Mouse (Mus musculus): ENCODE measurements at regions not wholly inside any gene's neighbourhood (a gene's known extent, or its start where the extent isn't known, plus 50 kb on each side); places are given as distances from the start of the nearest gene placed in this dataset.

- Histone ChIP-seq H3K4me1 (ENCODE audit: insufficient read depth, low read depth, low read length) (no peaks in the 10 kb centered on the region), H3K9ac (replicated peaks; ENCODE audit: low read depth) (no peak overlapping the region), H3K4me2 (replicated peaks; ENCODE audit: low read depth, low read length) (no peak overlapping the region), H3K9me3 (ENCODE audit: low read length) (no peaks in the 10 kb centered on the region), H3K27ac (ENCODE audit: low read length) (no peak overlapping the region), H3K4me3 (ENCODE audit: low read depth, low read length) (no peak overlapping the region), H3K27me3 (replicated peaks; ENCODE audit: insufficient read depth, low read length) (no peaks in the 10 kb centered on the region), H3K36me3 (ENCODE audit: insufficient read depth, low read length) (no peaks in the 10 kb centered on the region)
- peak; percentile 56 for DNase-seq (ENCODE audit: low spot score)
- TF ChIP-seq EP300 (IDR thresholded peaks at IDR 0.05), result no peak
- no peak for TF ChIP-seq CTCF (IDR thresholded peaks at IDR 0.05)
- 47% methylated on average over 5 of the region's 5 CpGs for WGBS
- peak; percentile 77 for ATAC-seq
Measured at GRCm38 (mm10) chr17:68112763-68113330, 108.9 kb upstream of the Arhgap28 start.

- DNase-seq (ENCODE audit: low spot score) (peak; percentile 23), ATAC-seq (no peak)
- H3K9ac ChIP-seq (replicated peaks; ENCODE audit: low read depth), result no peak overlapping the region
- no peak for TF ChIP-seq EP300 (IDR thresholded peaks at IDR 0.05)
- H3K27me3 ChIP-seq (replicated peaks; ENCODE audit: insufficient read depth, low read length), result no peaks in the 10 kb centered on the region
- no peaks in the 10 kb centered on the region for H3K36me3 ChIP-seq (ENCODE audit: insufficient read depth, low read length)
- H3K4me2 ChIP-seq (replicated peaks; ENCODE audit: low read depth, low read length), result no peak overlapping the region
- no peaks in the 10 kb centered on the region for H3K9me3 ChIP-seq (ENCODE audit: low read length)
- H3K27ac ChIP-seq (ENCODE audit: low read length), result no peak overlapping the region
- H3K4me3 ChIP-seq (ENCODE audit: low read depth, low read length), result no peak overlapping the region
- 39% methylated on average over 4 of the region's 4 CpGs for WGBS
- H3K4me1 ChIP-seq (ENCODE audit: insufficient read depth, low read depth, low read length), result no peaks in the 10 kb centered on the region
Measured at GRCm38 (mm10) chr17:68115599-68115998, 111.7 kb upstream of the Arhgap28 start.

- H3K4me2 ChIP-seq (replicated peaks; ENCODE audit: low read depth, low read length), result no peak overlapping the region
- no peak overlapping the region for H3K9ac ChIP-seq (replicated peaks; ENCODE audit: low read depth)
- H3K9me3 ChIP-seq (ENCODE audit: low read length), result no peaks in the 10 kb centered on the region
- WGBS, result 61% methylated on average over 3 of the region's 3 CpGs
- peak; percentile 23; the same call in 1 of the 2 replicates for ATAC-seq
- peak; percentile 30 for DNase-seq (ENCODE audit: low spot score)
- H3K27me3 ChIP-seq (replicated peaks; ENCODE audit: insufficient read depth, low read length), result no peaks in the 10 kb centered on the region
- no peak for TF ChIP-seq EP300 (IDR thresholded peaks at IDR 0.05)
- TF ChIP-seq CTCF (IDR thresholded peaks at IDR 0.05), result no peak
- no peak overlapping the region for H3K27ac ChIP-seq (ENCODE audit: low read length)
- H3K4me1 ChIP-seq (ENCODE audit: insufficient read depth, low read depth, low read length), result no peaks in the 10 kb centered on the region
- no peak overlapping the region for H3K4me3 ChIP-seq (ENCODE audit: low read depth, low read length)
- H3K36me3 ChIP-seq (ENCODE audit: insufficient read depth, low read length), result no peaks in the 10 kb centered on the region
Measured at GRCm38 (mm10) chr17:68119055-68119698, 115.3 kb upstream of the Arhgap28 start.

- no peak overlapping the region for H3K9ac ChIP-seq (replicated peaks; ENCODE audit: low read depth)
- H3K27ac ChIP-seq (ENCODE audit: low read length), result no peak overlapping the region
- H3K27me3 ChIP-seq (replicated peaks; ENCODE audit: insufficient read depth, low read length), result no peaks in the 10 kb centered on the region
- WGBS, result 55% methylated on average over 5 of the region's 5 CpGs
- no peaks in the 10 kb centered on the region for H3K9me3 ChIP-seq (ENCODE audit: low read length)
- ATAC-seq (no peak), DNase-seq (ENCODE audit: low spot score) (no peak)
- no peak overlapping the region for H3K4me3 ChIP-seq (ENCODE audit: low read depth, low read length)
- no peaks in the 10 kb centered on the region for H3K4me1 ChIP-seq (ENCODE audit: insufficient read depth, low read depth, low read length)
- no peaks in the 10 kb centered on the region for H3K36me3 ChIP-seq (ENCODE audit: insufficient read depth, low read length)
- H3K4me2 ChIP-seq (replicated peaks; ENCODE audit: low read depth, low read length), result no peak overlapping the region
- TF ChIP-seq CTCF (IDR thresholded peaks at IDR 0.05), result no peak
- TF ChIP-seq EP300 (IDR thresholded peaks at IDR 0.05), result no peak
Measured at GRCm38 (mm10) chr17:68120230-68120629, 116.3 kb upstream of the Arhgap28 start.

GRCm38 (mm10) chr17:68120744-68121143 is 116.8 kb upstream of the Arhgap28 start:
- H3K9me3 ChIP-seq (ENCODE audit: low read length), result no peaks in the 10 kb centered on the region
- H3K4me3 ChIP-seq (ENCODE audit: low read depth, low read length), result no peak overlapping the region
- H3K27ac ChIP-seq (ENCODE audit: low read length), result no peak overlapping the region
- no peak overlapping the region for H3K4me2 ChIP-seq (replicated peaks; ENCODE audit: low read depth, low read length)
- peak; percentile 72 for TF ChIP-seq EP300 (IDR thresholded peaks at IDR 0.05)
- TF ChIP-seq CTCF (IDR thresholded peaks at IDR 0.05), result no peak
- no peak overlapping the region for H3K9ac ChIP-seq (replicated peaks; ENCODE audit: low read depth)
- H3K27me3 ChIP-seq (replicated peaks; ENCODE audit: insufficient read depth, low read length), result no peaks in the 10 kb centered on the region
- no peaks in the 10 kb centered on the region for H3K4me1 ChIP-seq (ENCODE audit: insufficient read depth, low read depth, low read length)
- ATAC-seq, result peak; percentile 53
- no peaks in the 10 kb centered on the region for H3K36me3 ChIP-seq (ENCODE audit: insufficient read depth, low read length)
- WGBS, result 42% methylated on average over 6 of the region's 6 CpGs
- peak; percentile 16 for DNase-seq (ENCODE audit: low spot score)

- Histone ChIP-seq H3K27ac (ENCODE audit: low read length) (no peak overlapping the region), H3K4me3 (ENCODE audit: low read depth, low read length) (no peak overlapping the region), H3K9ac (replicated peaks; ENCODE audit: low read depth) (no peak overlapping the region), H3K4me2 (replicated peaks; ENCODE audit: low read depth, low read length) (no peak overlapping the region), H3K4me1 (ENCODE audit: insufficient read depth, low read depth, low read length) (no peaks in the 10 kb centered on the region), H3K9me3 (ENCODE audit: low read length) (no peaks in the 10 kb centered on the region), H3K36me3 (ENCODE audit: insufficient read depth, low read length) (no peaks in the 10 kb centered on the region), H3K27me3 (replicated peaks; ENCODE audit: insufficient read depth, low read length) (no peaks in the 10 kb centered on the region)
- WGBS, result 27% methylated on average over 10 of the region's 10 CpGs
- DNase-seq (ENCODE audit: low spot score) (peak; percentile 31), ATAC-seq (0 out of 2 replicates have a peak, but pooled peaks have one; percentile 23)
- TF ChIP-seq EP300 (IDR thresholded peaks at IDR 0.05) (peak; percentile 34; the same call in 1 of the 2 replicates), CTCF (IDR thresholded peaks at IDR 0.05) (no peak)
Measured at GRCm38 (mm10) chr17:68134373-68134772, 130.5 kb upstream of the Arhgap28 start.
